19 mouse cellular contexts compared by ENCODE assay signal in genomic region chr11:44895893-44896292, GRCm38 (mm10).
"Had no signal": no experiment of that assay in that cellular context is flagged by ENCODE, and none has a peak within 500 bp of the region (broad histone marks: within the 10 kb centered on the region; RNA-seq: fewer than 3 reads in every experiment).

No protein-coding gene starts in this region.

- H3K9me3 ChIP-seq: midbrain, embryonic 10.5 days; midbrain, embryonic 12.5 days; neural tube, embryonic 13.5 days; neural tube, embryonic 15.5 days had no signal

- H3K27me3 ChIP-seq: neural tube, embryonic 13.5 days; neural tube, embryonic 15.5 days had no signal

- H3K9ac ChIP-seq: lung, embryonic 14.5 days; midbrain, embryonic 12.5 days; neural tube, embryonic 13.5 days; neural tube, embryonic 15.5 days had no signal

- H3K4me3 ChIP-seq: midbrain, embryonic 10.5 days; midbrain, embryonic 12.5 days; myocyte; neural tube, embryonic 13.5 days; neural tube, embryonic 15.5 days had no signal

- DNase-seq: lung, adult 18-20 months; lung, embryonic 14.5 days; lung, postnatal 10 days; lung, postnatal 4 days; midbrain, embryonic 14.5 days; retina, postnatal 1 day; right cerebral cortex, adult 18-20 months; right cerebral cortex, postnatal 25 days; right cerebral cortex, postnatal 4 days; spleen, adult 18-20 months; thymus, adult 18-20 months; thymus, postnatal 14 days; thymus, postnatal 36 days had no signal

- H3K36me3 ChIP-seq: midbrain, embryonic 10.5 days; midbrain, embryonic 12.5 days; neural tube, embryonic 13.5 days; neural tube, embryonic 15.5 days had no signal

- ATAC-seq: midbrain, embryonic 16.5 days had no signal

- H3K27ac ChIP-seq: midbrain, embryonic 10.5 days; midbrain, embryonic 12.5 days had no signal

- H3K4me2 ChIP-seq: lung, embryonic 14.5 days; midbrain, embryonic 12.5 days; neural tube, embryonic 13.5 days; neural tube, embryonic 15.5 days had no signal
